Mouse (Mus musculus) 416B (cell line): ENCODE measurements around the gene Zfp831.

Source experiments
- DNase-seq: peaks from one replicate; pipeline ENCODE4 v3.0.0; 2011; ENCODE audit warnings: low read depth

Zfp831 gene

GRCm38 (mm10) chr2:174643448-174644144 is at the start of gene Zfp831:
Gene Zfp831 (plus strand): TSS chr2:174643534.
- DNase-seq: no peak

GRCm38 (mm10) chr2:174594965-174595364 is 48.4 kb upstream of the Zfp831 start:
- no peak for DNase-seq

GRCm38 (mm10) chr2:174595611-174596010 is 47.7 kb upstream of the Zfp831 start:
- DNase-seq: no peak

- no peak for DNase-seq
Measured at GRCm38 (mm10) chr2:174596457-174596856, 46.9 kb upstream of the Zfp831 start.

- DNase-seq: no peak
Measured at GRCm38 (mm10) chr2:174598451-174598850, 44.9 kb upstream of the Zfp831 start.

- no peak for DNase-seq
Measured at GRCm38 (mm10) chr2:174599071-174599635, 44.2 kb upstream of the Zfp831 start.

GRCm38 (mm10) chr2:174599853-174600271 is 43.5 kb upstream of the Zfp831 start:
- DNase-seq: no peak

GRCm38 (mm10) chr2:174601938-174602685 is 41.2 kb upstream of the Zfp831 start:
- DNase-seq: peak; percentile 0

GRCm38 (mm10) chr2:174603321-174603720 is 40.0 kb upstream of the Zfp831 start:
- DNase-seq: no peak

GRCm38 (mm10) chr2:174605020-174605419 is 38.3 kb upstream of the Zfp831 start:
- no peak for DNase-seq

- DNase-seq: no peak
Measured at GRCm38 (mm10) chr2:174605442-174606087, 37.8 kb upstream of the Zfp831 start.

- DNase-seq: no peak
Measured at GRCm38 (mm10) chr2:174606376-174606775, 37.0 kb upstream of the Zfp831 start.

GRCm38 (mm10) chr2:174609892-174610291 is 33.4 kb upstream of the Zfp831 start:
- DNase-seq: no peak

- DNase-seq: no peak
Measured at GRCm38 (mm10) chr2:174612386-174613063, 30.8 kb upstream of the Zfp831 start.

- no peak for DNase-seq
Measured at GRCm38 (mm10) chr2:174613221-174613620, 30.1 kb upstream of the Zfp831 start.

GRCm38 (mm10) chr2:174613921-174614441 is 29.4 kb upstream of the Zfp831 start:
- DNase-seq: peak; percentile 1

- DNase-seq: no peak
Measured at GRCm38 (mm10) chr2:174621881-174622280, 21.5 kb upstream of the Zfp831 start.

- DNase-seq: no peak
Measured at GRCm38 (mm10) chr2:174624430-174624829, 18.9 kb upstream of the Zfp831 start.

- DNase-seq: no peak
Measured at GRCm38 (mm10) chr2:174627021-174627420, 16.3 kb upstream of the Zfp831 start.

- DNase-seq: no peak
Measured at GRCm38 (mm10) chr2:174629299-174629850, 14.0 kb upstream of the Zfp831 start.

GRCm38 (mm10) chr2:174636750-174637149 is 6.6 kb upstream of the Zfp831 start:
- no peak for DNase-seq
